Mouse (Mus musculus) liver, postnatal 0 days (tissue): ENCODE data around the gene Olfr1441. TPM values are rescaled to one million over a fixed set of nuclear protein-coding genes. Genes with fewer than 3 reads are reported as not detected.

Experiments
- ATAC-seq: fragments of 200-750 bp; cut with Nextera tagmentation; 2 replicates; pipeline ENCODE4 v1.8.0; 2017; ENCODE audit warnings: mild to moderate bottlenecking, moderate library complexity
- DNase-seq: peaks from one replicate; pipeline ENCODE4 v3.0.0-alpha.2; 2016
- H3K27ac ChIP-seq: fragments of 300-500 bp; sonication (generic); 2 replicates; pipeline ENCODE4 v1.5.1; 2014; ENCODE audit warnings: antibody characterized with exemption, moderate library complexity, mild to moderate bottlenecking, low read depth
- H3K27me3 ChIP-seq: fragments of 300-500 bp; sonication (generic); 2 replicates; pipeline ENCODE4 v1.6.1; 2014; ENCODE audit warnings: low read length, control low read depth, mixed read lengths; ENCODE audit not compliant: insufficient read depth
- H3K36me3 ChIP-seq: fragments of 300-500 bp; sonication (generic); replicated peaks from 2 replicates; pipeline ENCODE4 v1.6.1; 2014; ENCODE audit warnings: mild to moderate bottlenecking, control low read depth, low read length, moderate library complexity, mixed read lengths; ENCODE audit not compliant: insufficient read depth
- H3K4me1 ChIP-seq: fragments of 300-500 bp; sonication (generic); 2 replicates; pipeline ENCODE4 v1.6.1; 2014; ENCODE audit warnings: antibody characterized with exemption, mild to moderate bottlenecking, control low read depth; ENCODE audit not compliant: insufficient read depth
- H3K4me2 ChIP-seq: fragments of 300-500 bp; sonication (generic); 2 replicates; pipeline ENCODE4 v1.6.1; 2014; ENCODE audit warnings: low read depth, mild to moderate bottlenecking, low read length, moderate library complexity, mixed read lengths
- H3K4me3 ChIP-seq: fragments of 300-500 bp; sonication (generic); 2 replicates; pipeline ENCODE4 v1.5.1; 2014; ENCODE audit warnings: low read depth, low read length
- H3K9ac ChIP-seq: fragments of 300-500 bp; sonication (generic); replicated peaks from 2 replicates; pipeline ENCODE4 v1.6.1; 2014; ENCODE audit warnings: mild to moderate bottlenecking, moderate library complexity
- H3K9me3 ChIP-seq: fragments of 300-500 bp; sonication (generic); 2 replicates; pipeline ENCODE4 v1.6.1; 2016; ENCODE audit warnings: mild to moderate bottlenecking, control low read depth, low read length, mixed read lengths
- CTCF ChIP-seq: sonication (generic); IDR thresholded peaks from 2 replicates; pipeline ENCODE4 v1.5.1; 2016; ENCODE audit warnings: antibody characterized with exemption, low read depth
- EP300 ChIP-seq: IDR thresholded peaks from 2 replicates; pipeline ENCODE4 v1.6.1; 2016; ENCODE audit warnings: antibody characterized with exemption, low read depth, mild to moderate bottlenecking
- WGBS: fragments of 180-500 bp; shearing (Covaris S2); extraction: QIAGEN DNeasy Blood & Tissue Kit; methylation state at CpG from one replicate; pipeline ENCODE4 v1.1.7; 2014; ENCODE audit not compliant: insufficient replicate concordance; 5-methylcytosine and 5-hydroxymethylcytosine counted together
- polyA plus RNA-seq: library from polyadenylated mRNA; unstranded; fragments of >200 nt; fragmentation: Nextera tagmentation; extraction: Ambion mirVana; gene quantifications from 2 replicates; pipeline ENCODE4 v1.2.1, GENCODE M21; 2015

Gene Olfr1441
- polyA plus RNA-seq: not detected in 2 replicates

- Histone ChIP-seq H3K9me3 (no peaks in the 10 kb centered on the region), H3K4me3 (no peak within 1 kb of the TSS), H3K36me3 (no peaks in the 10 kb centered on the region), H3K27ac (no peak within 1 kb of the TSS), H3K27me3 (no peaks in the 10 kb centered on the region), H3K9ac (no peak within 1 kb of the TSS), H3K4me1 (no peaks in the 10 kb centered on the region), H3K4me2 (no peak within 1 kb of the TSS)
- DNase-seq: no peak
- no peak for TF ChIP-seq CTCF
- no peak for TF ChIP-seq EP300
- ATAC-seq: no peak
These were observed at the start of gene Olfr1441 for GRCm38 (mm10) chr19:12417361-12417760. TSS of gene Olfr1441 (plus strand) at chr19:12417433.

DNA sequence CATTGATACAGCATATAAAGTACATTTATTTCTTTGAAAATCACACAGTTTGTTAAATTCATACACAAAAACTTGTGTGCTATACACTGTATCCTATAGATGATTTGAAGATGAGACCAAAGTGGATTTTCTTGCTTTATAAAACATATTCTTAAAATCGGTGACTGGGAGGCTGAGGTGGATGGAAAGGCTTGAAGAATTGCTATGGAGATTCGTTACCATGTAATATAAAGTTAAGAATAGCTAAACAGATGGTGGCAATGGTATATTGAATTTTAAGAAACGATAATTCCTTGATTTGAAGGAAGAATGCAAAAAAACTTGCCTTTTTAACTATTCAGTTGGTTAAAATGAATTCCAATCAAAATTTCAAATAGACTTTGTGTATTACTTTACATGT, 44.2 kb upstream of the Olfr1441 start:
- no peak overlapping the region for H3K4me2 ChIP-seq
- H3K36me3 ChIP-seq: no peaks in the 10 kb centered on the region
- no peak overlapping the region for H3K9ac ChIP-seq
- DNase-seq (no peak), ATAC-seq (no peak)
- WGBS: 61% methylated on average over 3 of the region's 3 CpGs
- no peaks in the 10 kb centered on the region for H3K9me3 ChIP-seq
- no peak overlapping the region for H3K4me3 ChIP-seq
- no peak overlapping the region for H3K27ac ChIP-seq
- H3K27me3 ChIP-seq: no peaks in the 10 kb centered on the region
- TF ChIP-seq EP300: no peak
- no peak for TF ChIP-seq CTCF
- no peaks in the 10 kb centered on the region for H3K4me1 ChIP-seq

DNA sequence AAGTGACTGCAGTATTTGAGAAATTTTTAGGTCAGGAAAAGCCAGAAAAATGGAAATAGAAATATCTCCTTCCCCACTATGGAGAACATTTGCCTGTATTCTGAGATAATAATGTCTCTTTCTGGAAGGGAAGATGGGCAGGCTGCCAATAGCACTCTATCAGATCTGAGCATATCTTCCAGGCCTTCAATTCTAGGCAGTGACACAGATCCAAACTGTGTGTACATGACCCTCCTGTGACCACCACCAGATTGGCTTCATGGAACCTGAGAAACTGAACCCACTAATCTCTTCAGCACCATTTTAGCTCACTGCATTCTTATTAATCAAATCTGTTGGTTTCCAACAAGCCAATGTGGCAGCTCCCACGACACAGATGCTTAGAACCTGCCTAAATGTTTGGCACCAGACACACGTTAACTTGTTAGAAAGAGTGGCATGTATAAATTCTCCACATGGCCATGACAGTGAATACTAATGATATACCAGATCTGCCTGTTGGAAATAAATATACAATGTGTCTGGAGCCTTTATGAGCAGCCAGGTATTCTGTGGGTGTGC, 42.7 kb upstream of the Olfr1441 start:
- Histone ChIP-seq H3K27ac (no peak overlapping the region), H3K9ac (no peak overlapping the region), H3K4me3 (no peak overlapping the region), H3K27me3 (no peaks in the 10 kb centered on the region), H3K9me3 (no peaks in the 10 kb centered on the region), H3K4me1 (no peaks in the 10 kb centered on the region), H3K36me3 (no peaks in the 10 kb centered on the region), H3K4me2 (no peak overlapping the region)
- WGBS: 64% methylated on average over 2 of the region's 2 CpGs
- TF ChIP-seq EP300 (no peak), CTCF (no peak)
- DNase-seq: no peak
- ATAC-seq: no peak

- Histone ChIP-seq H3K36me3 (no peaks in the 10 kb centered on the region), H3K27ac (no peak within 1 kb of the TSS)
These were observed 30.3 kb upstream of the Olfr1441 start, which contains the start of gene Olfr1440 for GRCm38 (mm10) chr19:12386979-12387378. TSS of gene Olfr1440 (plus strand) at chr19:12387279.

GRCm38 (mm10) chr19:12413737-12414136, 3.5 kb upstream of the Olfr1441 start:
- no peak overlapping the region for H3K9ac ChIP-seq
- no peaks in the 10 kb centered on the region for H3K36me3 ChIP-seq
- no peak overlapping the region for H3K4me3 ChIP-seq
- H3K9me3 ChIP-seq: no peaks in the 10 kb centered on the region
- TF ChIP-seq CTCF (no peak), EP300 (no peak)
- no peaks in the 10 kb centered on the region for H3K27me3 ChIP-seq
- no peak for ATAC-seq
- H3K4me1 ChIP-seq: no peaks in the 10 kb centered on the region
- no peak overlapping the region for H3K4me2 ChIP-seq
- no peak overlapping the region for H3K27ac ChIP-seq
- DNase-seq: no peak

More at GRCm38 (mm10) chr19:12386979-12387378, 30.3 kb upstream of the Olfr1441 start, which contains the start of gene Olfr1440:
- Histone ChIP-seq H3K9me3 (no peaks in the 10 kb centered on the region), H3K4me1 (no peaks in the 10 kb centered on the region), H3K9ac (no peak within 1 kb of the TSS), H3K4me3 (no peak within 1 kb of the TSS), H3K27me3 (no peaks in the 10 kb centered on the region), H3K4me2 (no peak within 1 kb of the TSS)
- 74% methylated on average over 2 of the region's 2 CpGs for WGBS
- TF ChIP-seq CTCF (no peak), EP300 (no peak)
- DNase-seq (no peak), ATAC-seq (no peak)

DNA sequence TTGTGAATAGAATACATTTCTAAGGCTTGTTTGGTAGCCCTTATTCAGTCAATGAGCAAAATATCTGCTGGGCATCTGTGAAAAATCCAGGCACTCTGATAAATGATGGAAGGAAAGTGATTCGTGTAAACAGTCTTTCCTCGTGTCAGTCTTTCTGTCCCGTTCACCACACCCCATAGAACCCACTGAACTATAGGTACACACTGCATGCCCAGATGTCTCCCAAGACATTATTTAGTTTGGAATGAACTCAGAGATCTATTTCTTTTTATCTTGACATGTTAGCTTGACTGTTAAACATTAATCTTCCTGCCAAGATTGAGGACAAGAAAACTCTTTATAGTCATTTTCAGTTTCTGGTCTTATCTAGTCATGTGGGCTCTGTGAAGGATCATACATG, 1.1 kb downstream of the Olfr1441 start:
- Histone ChIP-seq H3K27me3 (no peaks in the 10 kb centered on the region), H3K9ac (no peak overlapping the region), H3K36me3 (no peaks in the 10 kb centered on the region), H3K27ac (no peak overlapping the region), H3K4me1 (no peaks in the 10 kb centered on the region), H3K4me3 (no peak overlapping the region), H3K9me3 (no peaks in the 10 kb centered on the region), H3K4me2 (no peak overlapping the region)
- WGBS: 56% methylated on average over 3 of the region's 3 CpGs
- DNase-seq: no peak
- ATAC-seq: no peak
- TF ChIP-seq CTCF (no peak), EP300 (no peak)

- H3K4me1 ChIP-seq: no peaks in the 10 kb centered on the region
- no peak overlapping the region for H3K9ac ChIP-seq
- H3K4me2 ChIP-seq: no peak overlapping the region
- no peaks in the 10 kb centered on the region for H3K36me3 ChIP-seq
- DNase-seq (no peak), ATAC-seq (no peak)
- no peak for TF ChIP-seq CTCF
- no peak for TF ChIP-seq EP300
- WGBS: 62% methylated on average over 6 of the region's 6 CpGs
- H3K4me3 ChIP-seq: no peak overlapping the region
- no peak overlapping the region for H3K27ac ChIP-seq
- no peaks in the 10 kb centered on the region for H3K27me3 ChIP-seq
- no peaks in the 10 kb centered on the region for H3K9me3 ChIP-seq
These were observed 3.3 kb downstream of the Olfr1441 start for GRCm38 (mm10) chr19:12420555-12420954.
